Mouse (Mus musculus) embryonic facial prominence, embryonic 11.5 days (tissue): ENCODE data around the gene Rassf7. TPM values are rescaled to one million over a fixed set of nuclear protein-coding genes. Genes with fewer than 3 reads are reported as not detected.
"Not testable (repeated sequence)": the region's sequence is repeated elsewhere in the genome, so short reads cannot be mapped to it uniquely, and the experiment has no call there.

Experiments
- ATAC-seq: fragments of 200-750 bp; cut with Nextera tagmentation; replicated peaks from 2 replicates; pipeline ENCODE4 v1.8.0; 2017; ENCODE audit warnings: low read depth; ENCODE audit not compliant: insufficient number of reproducible peaks, low FRiP score, low TSS enrichment
- DNase-seq: peaks from one replicate; pipeline ENCODE4 v3.0.0-alpha.2; 2015; ENCODE audit warnings: low spot score
- H3K27ac ChIP-seq: fragments of 300-500 bp; sonication (generic); replicated peaks from 2 replicates; pipeline ENCODE4 v1.5.1; 2014; ENCODE audit warnings: mild to moderate bottlenecking, low read depth, low read length, control low read depth
- H3K27me3 ChIP-seq: fragments of 300-500 bp; sonication (generic); 2 replicates; pipeline ENCODE4 v1.6.1; 2014; ENCODE audit warnings: mild to moderate bottlenecking, low read length, moderate library complexity, mixed read lengths; ENCODE audit not compliant: control insufficient read depth, insufficient read depth
- H3K36me3 ChIP-seq: fragments of 300-500 bp; sonication (generic); replicated peaks from 2 replicates; pipeline ENCODE4 v1.6.1; 2014; ENCODE audit warnings: low read depth, mild to moderate bottlenecking, low read length, moderate library complexity, mixed read lengths; ENCODE audit not compliant: control insufficient read depth, insufficient read depth
- H3K4me1 ChIP-seq: fragments of 300-500 bp; sonication (generic); 2 replicates; pipeline ENCODE4 v1.6.1; 2014; ENCODE audit warnings: low read length, mixed read lengths; ENCODE audit not compliant: control insufficient read depth, insufficient read depth
- H3K4me2 ChIP-seq: fragments of 300-500 bp; sonication (generic); 2 replicates; pipeline ENCODE4 v1.6.1; 2014; ENCODE audit warnings: low read depth, mild to moderate bottlenecking, control low read depth, low read length, moderate library complexity
- H3K4me3 ChIP-seq: fragments of 300-500 bp; sonication (generic); 2 replicates; pipeline ENCODE4 v1.5.1; 2014; ENCODE audit warnings: low read depth, low read length, control low read depth
- H3K9ac ChIP-seq: fragments of 300-500 bp; sonication (generic); replicated peaks from 2 replicates; pipeline ENCODE4 v1.6.1; 2014; ENCODE audit warnings: mild to moderate bottlenecking, control low read depth, low read length
- H3K9me3 ChIP-seq: fragments of 300-500 bp; sonication (generic); replicated peaks from 2 replicates; pipeline ENCODE4 v1.6.1; 2016; ENCODE audit warnings: mild to moderate bottlenecking, low read length, inconsistent platforms, mixed read lengths; ENCODE audit not compliant: control insufficient read depth
- WGBS: fragments of 180-500 bp; shearing (Covaris S2); extraction: QIAGEN DNeasy Blood & Tissue Kit; methylation state at CpG from one replicate; pipeline ENCODE4 v1.1.7; 2014; 5-methylcytosine and 5-hydroxymethylcytosine counted together
- polyA plus RNA-seq: library from polyadenylated mRNA; unstranded; fragments of >200 nt; fragmentation: Nextera tagmentation; extraction: Ambion mirVana; gene quantifications from 2 replicates; pipeline ENCODE4 v1.2.1, GENCODE M21; 2014

Rassf7 gene
- polyA plus RNA-seq, 1 experiment from 2014 or later: 33.0 TPM

- Histone ChIP-seq H3K36me3 (peaks cover 11% of the 10 kb centered on the region), H3K4me2 (no peak overlapping the region), H3K27ac (no peak overlapping the region), H3K27me3 (no peaks in the 10 kb centered on the region), H3K4me1 (no peaks in the 10 kb centered on the region), H3K9me3 (no peaks in the 10 kb centered on the region), H3K9ac (no peak overlapping the region), H3K4me3 (no peak overlapping the region)
- DNase-seq (no peak), ATAC-seq (no peak)
- WGBS: 94% methylated on average over 4 of the region's 4 CpGs
These were observed 14.9 kb downstream of the Rassf7 start for GRCm38 (mm10) chr7:141230570-141230969.

- no peak overlapping the region for H3K27ac ChIP-seq
- no peaks in the 10 kb centered on the region for H3K9me3 ChIP-seq
- peaks cover 11% of the 10 kb centered on the region for H3K36me3 ChIP-seq
- DNase-seq: no peak
- no peak for ATAC-seq
- no peak overlapping the region for H3K4me2 ChIP-seq
- H3K27me3 ChIP-seq: no peaks in the 10 kb centered on the region
- H3K4me3 ChIP-seq: no peak overlapping the region
- H3K9ac ChIP-seq: no peak overlapping the region
- WGBS: 86% methylated on average over 3 of the region's 3 CpGs
- no peaks in the 10 kb centered on the region for H3K4me1 ChIP-seq
These were observed 15.5 kb downstream of the Rassf7 start for GRCm38 (mm10) chr7:141231111-141231510.

GRCm38 (mm10) chr7:141231551-141231950, 15.9 kb downstream of the Rassf7 start:
- no peak overlapping the region for H3K4me3 ChIP-seq
- H3K9ac ChIP-seq: no peak overlapping the region
- H3K27ac ChIP-seq: no peak overlapping the region
- H3K4me2 ChIP-seq: no peak overlapping the region
- WGBS: 94% methylated on average over 8 of the region's 10 CpGs
- DNase-seq (no peak), ATAC-seq (no peak)
- H3K9me3 ChIP-seq: no peaks in the 10 kb centered on the region
- peaks cover 11% of the 10 kb centered on the region for H3K36me3 ChIP-seq
- no peaks in the 10 kb centered on the region for H3K27me3 ChIP-seq
- no peaks in the 10 kb centered on the region for H3K4me1 ChIP-seq

GRCm38 (mm10) chr7:141250486-141250885, 34.8 kb downstream of the Rassf7 start:
- H3K9me3 ChIP-seq, ATAC-seq, H3K27me3 ChIP-seq, H3K4me3 ChIP-seq, H3K4me2 ChIP-seq, H3K4me1 ChIP-seq, H3K9ac ChIP-seq, H3K27ac ChIP-seq, DNase-seq: not testable (repeated sequence)
- H3K36me3 ChIP-seq: peaks cover 16% of the 10 kb centered on the region
- 94% methylated on average over 4 of the region's 4 CpGs for WGBS

GRCm38 (mm10) chr7:141256159-141256558, 40.5 kb downstream of the Rassf7 start:
- Histone ChIP-seq H3K36me3 (peaks cover 36% of the 10 kb centered on the region), H3K4me2 (no peak overlapping the region), H3K27me3 (no peaks in the 10 kb centered on the region), H3K9me3 (no peaks in the 10 kb centered on the region), H3K4me3 (no peak overlapping the region), H3K4me1 (no peaks in the 10 kb centered on the region), H3K27ac (no peak overlapping the region), H3K9ac (no peak overlapping the region)
- ATAC-seq: no peak
- no peak for DNase-seq
- 93% methylated on average over 10 of the region's 10 CpGs for WGBS

GRCm38 (mm10) chr7:141261480-141261879, 45.8 kb downstream of the Rassf7 start:
- WGBS: 93% methylated on average over 3 of the region's 3 CpGs
- H3K9ac ChIP-seq: no peak overlapping the region
- H3K27me3 ChIP-seq: no peaks in the 10 kb centered on the region
- no peaks in the 10 kb centered on the region for H3K4me1 ChIP-seq
- no peak overlapping the region for H3K4me3 ChIP-seq
- H3K4me2 ChIP-seq: no peak overlapping the region
- H3K27ac ChIP-seq: no peak overlapping the region
- DNase-seq: no peak
- no peaks in the 10 kb centered on the region for H3K9me3 ChIP-seq
- H3K36me3 ChIP-seq: peaks cover 52% of the 10 kb centered on the region
- no peak for ATAC-seq

- Histone ChIP-seq H3K9me3 (no peaks in the 10 kb centered on the region), H3K27ac (no peak overlapping the region), H3K36me3 (peaks cover 38% of the 10 kb centered on the region), H3K4me3 (no peak overlapping the region), H3K27me3 (no peaks in the 10 kb centered on the region), H3K4me2 (no peak overlapping the region), H3K9ac (no peak overlapping the region), H3K4me1 (no peaks in the 10 kb centered on the region)
- 85% methylated on average over 13 of the region's 13 CpGs for WGBS
- ATAC-seq (no peak), DNase-seq (no peak)
These were observed 48.0 kb downstream of the Rassf7 start for GRCm38 (mm10) chr7:141263640-141264039.

GRCm38 (mm10) chr7:141264041-141264700, 48.5 kb downstream of the Rassf7 start:
- Histone ChIP-seq H3K36me3 (peaks cover 34% of the 10 kb centered on the region), H3K4me1 (no peaks in the 10 kb centered on the region), H3K27ac (no peak overlapping the region), H3K9ac (no peak overlapping the region), H3K9me3 (no peaks in the 10 kb centered on the region), H3K4me2 (no peak overlapping the region), H3K4me3 (no peak overlapping the region), H3K27me3 (no peaks in the 10 kb centered on the region)
- ATAC-seq (no peak), DNase-seq (no peak)
- 71% methylated on average over 11 of the region's 11 CpGs for WGBS
